Mouse (Mus musculus): ENCODE results near the gene Gse1.

The Gse1 gene

GRCm38 (mm10) chr8:120302941-120303675 is 74.9 kb downstream of the Gse1 start:
- no peak for DNase-seq

- DNase-seq = no peak
Measured at GRCm38 (mm10) chr8:120304097-120304496, 75.8 kb downstream of the Gse1 start.

- DNase-seq = peak; percentile 75 to 78
Measured at GRCm38 (mm10) chr8:120305800-120306385, 77.6 kb downstream of the Gse1 start.

- peak; percentile 62 to 71 for DNase-seq
Measured at GRCm38 (mm10) chr8:120307103-120307502, 78.8 kb downstream of the Gse1 start.

- DNase-seq = no peak
Measured at GRCm38 (mm10) chr8:120307528-120307927, 79.3 kb downstream of the Gse1 start.

- peak; percentile 66 to 73 for DNase-seq
Measured at GRCm38 (mm10) chr8:120308131-120308530, 79.9 kb downstream of the Gse1 start.

- peak; percentile 77 to 79 for DNase-seq
Measured at GRCm38 (mm10) chr8:120308553-120308952, 80.3 kb downstream of the Gse1 start.

- DNase-seq = peak; percentile 84 to 87
Measured at GRCm38 (mm10) chr8:120309326-120309725, 81.1 kb downstream of the Gse1 start.

- peak; percentile 64 to 71 for DNase-seq
Measured at GRCm38 (mm10) chr8:120310063-120310462, 81.8 kb downstream of the Gse1 start.

- no peak for DNase-seq
Measured at GRCm38 (mm10) chr8:120312452-120312851, 84.2 kb downstream of the Gse1 start.

GRCm38 (mm10) chr8:120313674-120314073 is 85.4 kb downstream of the Gse1 start:
- no peak for DNase-seq

GRCm38 (mm10) chr8:120314932-120315331 is 86.7 kb downstream of the Gse1 start:
- DNase-seq = no peak

GRCm38 (mm10) chr8:120315644-120316043 is 87.4 kb downstream of the Gse1 start:
- no peak for DNase-seq

GRCm38 (mm10) chr8:120316707-120317106 is 88.5 kb downstream of the Gse1 start:
- no peak for DNase-seq

GRCm38 (mm10) chr8:120317118-120317824 is 89.0 kb downstream of the Gse1 start:
- DNase-seq = peak; percentile 62 to 73

- DNase-seq = no peak
Measured at GRCm38 (mm10) chr8:120318476-120318991, 90.3 kb downstream of the Gse1 start.

- peak; percentile 91 to 92 for DNase-seq
Measured at GRCm38 (mm10) chr8:120319449-120319848, 91.2 kb downstream of the Gse1 start.

- peak in 1 of 2 experiments; percentile 63 for DNase-seq
Measured at GRCm38 (mm10) chr8:120320146-120320545, 91.9 kb downstream of the Gse1 start.

GRCm38 (mm10) chr8:120321724-120322123 is 93.5 kb downstream of the Gse1 start:
- DNase-seq = peak in 1 of 2 experiments; percentile 66

- DNase-seq = peak; percentile 52 to 57
Measured at GRCm38 (mm10) chr8:120322956-120323448, 94.7 kb downstream of the Gse1 start.

GRCm38 (mm10) chr8:120324555-120324954 is 96.3 kb downstream of the Gse1 start:
- DNase-seq = no peak

- no peak for DNase-seq
Measured at GRCm38 (mm10) chr8:120325172-120325767, 97.0 kb downstream of the Gse1 start.

GRCm38 (mm10) chr8:120327131-120327554 is 98.9 kb downstream of the Gse1 start:
- peak; percentile 66 to 75 for DNase-seq

Data from cerebellum, postnatal 14 days (tissue).